Mouse (Mus musculus): ENCODE data around the gene Glb1l2. TPM values are rescaled to one million over a fixed set of nuclear protein-coding genes. Genes with fewer than 3 reads are reported as not detected.
A peak's percentile ranks its signal among the peaks of the same experiment; 100 is the strongest.

The Glb1l2 gene
- under 1 TPM; 0.21 to 0.97 TPM for total RNA-seq (2021)

DNA sequence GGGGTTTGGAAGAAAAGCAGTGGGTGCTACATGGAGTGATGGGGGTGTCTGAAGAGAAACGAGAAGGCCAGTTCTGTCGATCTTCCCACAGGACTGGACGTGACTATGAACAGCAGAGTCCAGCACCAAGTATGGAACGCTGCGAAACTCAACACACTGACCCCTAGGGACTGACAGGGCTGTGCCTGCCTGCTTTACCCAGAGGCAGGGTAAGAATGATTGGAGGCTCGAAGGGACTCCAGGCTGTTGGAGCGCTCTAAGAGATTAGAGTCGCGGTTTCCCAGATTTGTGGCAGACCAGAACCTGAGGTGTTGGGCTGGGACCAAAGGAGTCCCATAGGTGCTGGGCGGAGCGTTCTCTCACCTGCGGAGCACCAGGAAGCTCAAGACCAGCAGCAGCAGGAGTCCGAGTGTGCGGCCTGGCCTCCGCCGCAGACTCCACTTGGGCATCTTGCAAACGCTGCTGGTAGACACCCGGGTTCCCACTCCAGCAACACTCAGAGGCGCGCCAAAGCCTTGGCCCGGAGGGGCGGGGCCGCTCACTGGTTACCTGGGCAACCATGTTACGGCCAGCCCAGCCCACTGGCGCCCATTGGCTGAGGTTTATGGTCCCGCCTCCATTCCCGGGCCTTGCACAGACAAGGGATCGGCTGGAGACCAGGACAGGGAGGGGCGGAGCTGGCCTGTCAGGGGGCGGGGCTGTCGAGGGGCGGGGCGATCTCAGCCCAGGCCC is at the start of gene Glb1l2:
Gene Glb1l2 (minus strand): TSS at position 534 of the 732 bp plus-strand sequence.
- peak; percentile 86 to 94 for DNase-seq (ENCODE audit: extremely low spot score in 1 of 2, low spot score in 2 of 2)
- intact Hi-C loops (cut with DNase I), result no loop called here

DNA sequence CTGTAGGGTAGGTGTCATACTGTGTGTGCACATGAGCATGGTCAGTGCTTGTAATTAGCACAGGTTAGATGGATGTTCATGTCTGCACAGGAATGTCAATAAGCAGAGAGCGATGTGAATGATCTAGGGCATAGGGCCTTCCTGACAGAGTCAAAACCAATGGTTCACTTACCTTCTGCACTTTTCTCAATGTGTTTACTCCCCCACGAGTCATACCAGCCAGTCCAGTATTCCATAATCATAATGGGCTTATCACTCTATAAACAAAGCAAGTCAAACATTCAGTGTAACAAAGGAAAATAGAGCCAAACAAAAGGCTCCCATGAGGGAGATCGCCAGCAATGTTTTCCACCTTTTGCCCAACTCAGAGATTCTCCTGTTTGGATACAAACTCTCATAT is 24.8 kb upstream of the Glb1l2 start:
- intact Hi-C loops (cut with DNase I), result no loop called here
- DNase-seq (ENCODE audit: extremely low spot score in 1 of 2, low spot score in 2 of 2), result no peak

DNA sequence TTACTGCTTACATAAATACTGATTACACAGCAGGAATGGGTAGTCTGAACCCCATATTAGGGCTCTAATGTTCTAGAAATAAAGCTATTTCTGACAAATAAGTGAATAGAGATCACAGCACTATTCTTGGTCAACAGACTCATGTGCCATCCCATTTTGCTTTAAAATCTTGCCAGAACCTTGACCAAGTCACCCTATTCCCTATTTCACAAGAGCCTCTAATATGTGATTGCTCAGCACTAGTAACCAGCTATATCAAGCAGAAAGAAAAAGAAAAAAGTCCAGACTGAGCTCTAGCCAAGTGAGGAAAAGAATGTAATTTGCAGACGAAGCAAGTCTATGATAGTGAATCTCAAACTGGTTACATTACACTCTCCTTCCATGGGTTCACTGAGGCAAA is 13.7 kb upstream of the Glb1l2 start:
- DNase-seq (ENCODE audit: extremely low spot score in 1 of 2, low spot score in 2 of 2), result no peak
- intact Hi-C loops (cut with DNase I), result no loop called here

DNA sequence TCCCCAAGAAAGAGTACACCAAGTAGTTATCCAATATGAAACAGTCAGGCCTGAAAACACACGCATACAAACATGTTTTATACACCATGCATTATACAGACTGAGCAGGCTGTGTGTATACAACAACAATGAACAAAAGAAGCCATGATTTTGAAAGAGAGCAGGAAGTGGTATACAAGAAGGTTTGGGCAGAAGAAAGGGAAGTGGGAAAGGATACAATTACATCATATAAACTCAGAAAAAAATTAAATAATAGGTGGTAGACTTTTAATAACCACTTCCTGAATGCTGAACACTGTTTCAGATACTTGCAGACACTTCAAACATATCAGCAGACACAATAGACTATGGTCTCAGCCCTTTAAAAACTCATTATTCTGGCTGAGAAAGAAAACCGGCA is 2.5 kb upstream of the Glb1l2 start:
- DNase-seq (ENCODE audit: extremely low spot score in 1 of 2, low spot score in 2 of 2), result no peak
- intact Hi-C loops (cut with DNase I), result no loop called here

DNA sequence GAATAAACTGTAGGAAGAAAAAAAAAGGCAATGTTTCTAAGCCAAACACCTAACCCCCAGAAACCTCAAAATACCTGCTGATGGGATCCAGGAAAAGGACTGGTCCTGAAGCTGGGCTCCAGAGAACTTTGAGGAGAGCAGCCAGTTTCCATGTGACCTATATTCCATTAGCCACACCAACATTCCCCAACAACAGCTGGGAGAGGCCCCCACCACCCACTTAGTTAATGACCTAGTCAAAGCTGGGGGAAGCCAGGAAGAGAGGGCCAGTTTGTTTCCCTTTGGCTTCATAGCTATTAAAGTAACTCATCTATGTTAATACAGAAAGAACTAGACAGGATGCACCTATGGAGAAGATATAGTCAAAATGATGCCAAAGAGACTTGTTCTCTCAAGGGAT is 1.9 kb downstream of the Glb1l2 start:
- DNase-seq (ENCODE audit: extremely low spot score in 1 of 2, low spot score in 2 of 2), result no peak
- intact Hi-C loops (cut with DNase I), result no loop called here

DNA sequence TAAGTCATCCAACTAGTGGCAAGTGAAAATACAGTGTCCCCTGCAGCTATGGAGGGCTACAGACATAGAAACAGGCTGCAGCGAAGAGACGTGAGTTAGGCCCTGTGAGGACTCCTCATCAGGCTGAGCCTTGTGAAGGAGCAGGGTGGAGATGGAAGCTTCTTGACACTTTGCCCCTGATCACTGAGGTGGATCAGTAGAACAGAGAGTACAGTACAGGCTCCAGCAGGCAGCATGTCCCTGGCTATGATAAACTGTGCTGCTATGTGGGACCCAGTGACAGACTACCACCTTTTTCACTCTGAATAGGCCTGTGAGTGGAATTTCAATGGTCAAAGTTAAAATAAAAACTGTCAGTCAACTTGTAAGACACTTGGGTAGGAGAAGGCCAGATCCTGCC is 5.9 kb downstream of the Glb1l2 start:
- DNase-seq (ENCODE audit: extremely low spot score in 1 of 2, low spot score in 2 of 2), result no peak
- intact Hi-C loops (cut with DNase I), result no loop called here

DNA sequence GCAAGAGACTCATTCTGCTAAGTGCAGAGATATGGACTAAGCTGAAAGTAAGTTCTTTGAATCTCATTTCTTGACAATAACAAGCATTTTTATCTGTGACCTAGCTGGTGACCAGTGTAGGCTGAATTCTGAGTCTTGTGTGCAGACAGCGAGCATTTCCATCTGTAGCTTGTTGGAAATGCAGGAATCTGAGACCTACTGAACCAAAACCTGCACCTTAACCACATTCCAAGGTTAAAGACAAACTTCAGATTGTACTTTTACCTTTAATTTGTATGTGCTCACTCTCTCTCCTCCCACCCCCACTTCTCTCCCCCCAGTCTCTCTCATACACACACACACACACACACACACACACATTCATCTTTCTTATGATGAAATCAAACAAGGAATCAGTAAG is 7.5 kb downstream of the Glb1l2 start:
- intact Hi-C loops (cut with DNase I), result no loop called here
- no peak for DNase-seq (ENCODE audit: extremely low spot score in 1 of 2, low spot score in 2 of 2)

DNA sequence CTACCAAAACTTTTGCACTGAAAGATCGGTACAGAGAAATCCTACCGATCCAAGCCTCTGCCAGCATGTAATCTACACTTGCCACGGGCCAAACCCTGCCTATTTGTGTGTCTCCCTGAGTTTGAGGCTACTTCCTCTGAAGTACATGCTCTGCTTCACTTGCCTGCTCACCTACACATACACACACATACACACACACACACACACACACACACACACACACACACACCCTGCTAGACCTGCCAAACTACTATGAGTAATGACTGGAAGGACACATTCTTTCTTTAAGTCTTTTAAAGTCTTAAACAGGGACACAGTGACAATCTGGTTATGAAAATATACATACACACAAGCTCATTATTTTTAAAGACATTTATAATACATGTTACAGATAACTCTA is 8.1 kb downstream of the Glb1l2 start:
- intact Hi-C loops (cut with DNase I), result no loop called here
- no peak for DNase-seq (ENCODE audit: extremely low spot score in 1 of 2, low spot score in 2 of 2)

DNA sequence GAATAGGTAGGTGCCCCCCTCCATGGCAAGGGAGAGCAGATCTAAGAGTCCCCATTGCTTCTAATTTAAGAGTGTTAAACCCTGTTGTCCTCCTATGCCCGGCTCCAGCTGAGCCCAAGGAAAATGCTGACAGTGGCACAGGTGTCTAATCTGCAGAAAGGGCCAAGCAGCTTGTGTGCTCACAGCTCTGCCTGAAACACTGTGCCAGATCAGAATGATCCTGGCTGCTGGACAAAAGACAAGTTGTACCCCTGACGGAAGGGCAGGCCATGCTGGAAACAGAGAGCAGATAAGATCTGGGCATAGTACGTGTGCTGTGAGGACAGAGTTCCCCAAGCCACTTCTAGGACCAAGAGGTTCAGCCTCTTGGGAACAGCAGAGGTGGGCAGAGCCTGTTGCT is 13.4 kb downstream of the Glb1l2 start:
- intact Hi-C loops (cut with DNase I), result no loop called here
- DNase-seq (ENCODE audit: extremely low spot score in 1 of 2, low spot score in 2 of 2), result no peak

DNA sequence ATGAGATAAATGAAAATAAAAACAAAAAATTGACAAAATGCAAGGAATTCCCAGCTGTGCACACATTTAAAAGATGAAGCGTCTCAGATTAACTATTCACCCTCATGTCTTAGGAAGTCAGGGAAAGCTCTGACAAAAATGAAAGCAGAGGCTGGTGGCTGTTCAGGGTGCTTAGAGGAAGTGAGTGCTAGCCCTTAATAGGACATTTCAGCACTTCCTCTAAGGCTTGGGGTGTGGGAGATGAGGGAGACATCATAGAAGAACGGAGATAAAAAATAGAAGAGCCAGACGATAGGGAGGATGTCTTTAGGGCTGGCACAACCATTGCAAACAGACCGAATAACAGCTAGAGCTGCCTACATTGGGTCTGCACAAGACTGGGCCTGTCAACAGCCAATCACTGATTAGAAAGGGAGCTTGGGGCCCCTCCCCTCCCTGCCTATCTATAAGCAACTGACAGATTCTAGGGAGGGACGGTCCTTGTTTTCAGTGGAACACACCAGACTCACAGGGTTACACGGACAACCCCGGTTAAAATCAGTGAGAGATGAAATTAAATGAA is 22.8 kb downstream of the Glb1l2 start:
- intact Hi-C loops (cut with DNase I), result no loop called here
- DNase-seq (ENCODE audit: extremely low spot score in 1 of 2, low spot score in 2 of 2), result no peak

DNA sequence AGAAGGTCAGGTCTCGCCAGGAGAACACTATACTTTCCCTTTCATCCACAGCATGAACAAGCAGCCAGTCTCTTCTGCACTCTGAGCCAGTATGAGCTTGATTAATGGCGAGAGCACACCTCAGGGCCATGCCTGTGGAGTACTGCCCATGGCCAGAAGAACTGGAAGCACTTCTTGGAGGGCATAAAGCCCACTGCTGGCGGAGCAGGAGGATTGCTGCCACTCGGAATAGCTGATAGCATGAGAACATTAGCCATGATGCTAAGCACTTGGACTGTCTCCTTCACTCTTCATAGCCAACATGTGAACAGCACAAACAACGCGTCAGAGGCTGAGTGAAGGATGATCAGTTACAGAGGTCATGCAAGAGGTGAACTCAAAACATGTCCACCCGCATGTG is 27.8 kb downstream of the Glb1l2 start:
- DNase-seq (ENCODE audit: extremely low spot score in 1 of 2, low spot score in 2 of 2), result no peak
- intact Hi-C loops (cut with DNase I), result loop anchor here (5.0 to 10.0 kb wide), 3 partner anchors 886 to 1464 kb away; no protein-coding TSS in a partner anchor

DNA sequence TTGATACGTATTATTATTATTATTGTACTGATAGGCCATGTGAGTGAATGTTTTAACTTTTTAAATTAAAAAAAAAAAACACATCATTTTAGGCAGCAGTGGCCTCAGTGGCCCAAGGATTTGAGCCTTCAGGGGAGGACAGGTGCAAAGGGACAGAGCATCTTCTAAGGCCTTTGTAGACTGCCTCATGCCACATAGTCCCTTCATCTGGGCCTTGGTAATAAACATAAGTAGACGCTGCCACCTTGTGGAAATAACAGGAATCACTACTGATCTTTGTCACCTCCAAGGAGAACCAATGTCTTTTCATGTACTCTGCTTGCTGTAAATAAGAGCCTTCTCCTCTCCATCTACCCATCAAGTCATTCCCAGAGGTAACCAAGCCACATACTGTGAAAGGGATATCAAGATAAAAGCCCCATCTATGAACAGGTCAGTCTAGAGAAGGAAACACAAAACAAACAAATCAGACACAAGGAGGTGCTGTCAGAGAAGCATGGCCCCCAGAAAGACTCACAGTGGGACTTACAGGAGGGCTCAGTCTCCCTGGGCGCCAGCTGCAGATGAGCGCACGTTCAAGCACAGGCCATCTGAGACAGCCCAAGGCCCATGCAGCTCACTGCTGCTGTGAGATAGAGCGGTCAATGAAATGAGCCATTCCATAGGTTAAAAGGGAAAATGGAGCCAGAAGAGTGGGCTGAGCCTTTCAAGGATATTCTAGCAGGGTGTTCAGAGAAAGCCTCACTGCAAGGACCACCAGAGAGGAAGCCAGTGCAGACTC is 30.0 kb downstream of the Glb1l2 start:
- peak in 1 of 2 experiments; percentile 77 for DNase-seq (ENCODE audit: extremely low spot score in 1 of 2, low spot score in 2 of 2)
- intact Hi-C loops (cut with DNase I), result loop anchor here (2.0 to 10.0 kb wide), 4 partner anchors 884 to 1462 kb away; no protein-coding TSS in a partner anchor

DNA sequence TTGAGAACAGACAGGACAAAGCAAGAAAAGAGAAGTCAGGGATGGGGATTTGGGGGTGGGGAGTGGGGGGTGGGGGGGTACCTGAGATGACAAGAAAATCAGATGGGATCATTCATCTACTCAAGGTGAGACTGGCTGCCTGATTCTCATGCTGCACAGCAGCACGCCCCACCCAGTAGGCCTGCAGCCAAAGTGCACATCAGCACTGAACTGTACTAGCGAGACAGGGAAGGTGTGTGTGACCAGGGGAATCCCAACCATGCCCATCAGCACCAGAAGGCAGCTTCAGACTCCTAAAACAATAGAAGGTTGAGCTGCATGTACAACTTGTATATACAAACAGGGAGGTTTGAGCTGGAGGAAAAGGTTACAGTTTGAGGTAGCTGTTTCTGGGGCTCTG is 30.6 kb downstream of the Glb1l2 start:
- no peak for DNase-seq (ENCODE audit: extremely low spot score in 1 of 2, low spot score in 2 of 2)
- intact Hi-C loops (cut with DNase I), result loop anchor here (2.0 to 10.0 kb wide), 4 partner anchors 883 to 1461 kb away; no protein-coding TSS in a partner anchor

DNA sequence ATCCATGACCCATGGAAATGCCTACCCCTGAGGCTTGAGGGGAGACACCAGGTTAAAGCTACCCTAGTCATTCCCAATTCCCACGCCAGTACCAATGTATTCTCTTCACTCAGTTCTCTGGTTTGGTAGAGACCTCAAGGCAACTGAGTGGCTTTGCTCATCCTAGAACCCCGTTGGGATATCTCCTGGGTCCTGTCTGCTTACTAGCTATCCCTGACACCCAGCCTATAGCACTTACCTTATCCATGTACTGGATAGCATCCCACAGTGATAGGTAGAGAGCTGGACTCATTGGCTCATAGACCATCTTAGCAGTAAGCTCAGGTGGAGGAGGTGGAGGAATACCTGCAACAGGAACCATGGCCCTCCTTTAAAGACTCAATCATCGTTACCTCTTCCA is 38.1 kb downstream of the Glb1l2 start:
- DNase-seq (ENCODE audit: extremely low spot score in 1 of 2, low spot score in 2 of 2), result no peak
- intact Hi-C loops (cut with DNase I), result no loop called here

DNA sequence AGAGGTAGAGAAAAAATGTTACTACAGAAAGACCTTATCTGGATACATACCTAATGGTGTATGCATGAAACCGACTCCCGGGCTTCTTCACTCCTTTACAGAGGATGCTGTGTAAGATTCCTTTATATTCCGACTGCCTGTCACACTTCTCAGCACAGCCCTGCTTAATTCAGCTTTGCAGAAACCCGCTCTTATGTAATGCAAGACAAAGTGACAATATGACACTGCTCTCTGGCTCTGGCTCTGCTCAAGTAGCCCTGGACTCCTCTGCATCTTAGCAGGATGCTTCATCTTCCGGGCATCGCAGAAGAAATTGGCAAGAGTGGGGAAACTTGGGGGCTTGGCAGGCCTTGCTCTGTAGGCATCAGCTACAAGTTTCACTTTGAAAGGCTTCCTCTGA is 43.8 kb downstream of the Glb1l2 start:
- DNase-seq (ENCODE audit: extremely low spot score in 1 of 2, low spot score in 2 of 2), result no peak
- intact Hi-C loops (cut with DNase I), result loop anchor here (5.0 kb wide), 1 partner anchor 865 kb away; no protein-coding TSS in a partner anchor

DNA sequence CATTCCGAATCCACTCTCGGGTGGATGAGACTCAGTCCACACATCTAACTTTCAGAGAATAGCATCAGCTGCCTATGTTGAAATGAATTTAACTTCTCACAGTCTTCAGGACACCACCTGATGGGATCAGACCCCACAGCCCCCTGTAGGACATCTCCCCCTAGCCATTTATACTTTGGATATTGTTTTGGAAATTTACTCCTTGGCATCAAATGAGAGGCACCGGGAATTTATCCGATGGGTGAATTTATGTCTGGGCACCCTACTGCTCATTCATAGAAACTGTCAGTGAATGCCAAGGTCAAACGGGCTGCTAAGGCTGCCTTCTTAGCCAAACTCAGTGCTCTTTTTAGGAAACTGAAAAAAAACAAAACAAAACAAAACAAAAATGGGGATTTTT is 45.7 kb downstream of the Glb1l2 start:
- DNase-seq (ENCODE audit: extremely low spot score in 1 of 2, low spot score in 2 of 2), result no peak
- intact Hi-C loops (cut with DNase I), result loop anchor here (5.0 kb wide), 1 partner anchor 863 kb away; no protein-coding TSS in a partner anchor

DNA sequence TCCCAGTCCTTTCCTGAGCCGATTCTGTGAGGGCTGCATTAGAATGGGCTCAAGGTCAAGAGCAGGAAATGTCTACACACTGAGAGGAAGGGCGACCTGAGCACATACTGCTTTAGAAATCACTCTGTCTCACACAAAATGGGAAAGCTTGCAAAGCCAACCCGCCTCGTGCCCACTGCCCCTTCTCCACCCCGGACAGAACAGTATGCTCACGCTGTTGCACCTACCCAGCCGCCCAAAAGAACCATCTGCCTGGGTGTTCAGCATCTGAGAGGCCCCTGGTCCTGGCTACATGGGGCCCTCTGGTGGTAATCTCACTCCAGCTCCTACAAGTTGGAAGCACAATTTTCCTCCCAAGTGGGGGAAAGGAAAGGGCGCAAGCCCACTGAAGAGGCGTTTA is 46.2 kb downstream of the Glb1l2 start:
- intact Hi-C loops (cut with DNase I), result loop anchor here (5.0 kb wide), 1 partner anchor 863 kb away; no protein-coding TSS in a partner anchor
- peak; percentile 64 to 69 for DNase-seq (ENCODE audit: extremely low spot score in 1 of 2, low spot score in 2 of 2)

DNA sequence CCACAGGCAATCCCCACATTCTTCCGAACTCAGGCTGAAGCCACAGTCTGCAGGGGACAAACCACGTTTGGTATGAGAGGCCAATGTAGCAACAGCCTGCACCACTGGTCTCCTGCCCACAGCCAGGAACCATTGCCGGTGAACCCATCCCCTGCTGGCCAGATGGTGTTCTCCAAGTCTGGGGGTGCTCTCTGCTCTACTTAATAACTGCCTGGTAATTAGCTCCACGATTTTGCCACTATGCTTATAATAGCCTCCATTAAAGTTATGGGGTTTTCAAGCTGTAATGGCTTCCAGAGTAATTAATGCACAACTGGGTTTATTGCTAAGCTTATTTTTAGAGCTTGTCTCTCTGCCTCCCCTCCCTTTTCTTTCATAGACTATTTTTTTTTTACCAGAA is 57.4 kb downstream of the Glb1l2 start:
- intact Hi-C loops (cut with DNase I), result no loop called here
- DNase-seq (ENCODE audit: extremely low spot score in 1 of 2, low spot score in 2 of 2), result no peak

DNA sequence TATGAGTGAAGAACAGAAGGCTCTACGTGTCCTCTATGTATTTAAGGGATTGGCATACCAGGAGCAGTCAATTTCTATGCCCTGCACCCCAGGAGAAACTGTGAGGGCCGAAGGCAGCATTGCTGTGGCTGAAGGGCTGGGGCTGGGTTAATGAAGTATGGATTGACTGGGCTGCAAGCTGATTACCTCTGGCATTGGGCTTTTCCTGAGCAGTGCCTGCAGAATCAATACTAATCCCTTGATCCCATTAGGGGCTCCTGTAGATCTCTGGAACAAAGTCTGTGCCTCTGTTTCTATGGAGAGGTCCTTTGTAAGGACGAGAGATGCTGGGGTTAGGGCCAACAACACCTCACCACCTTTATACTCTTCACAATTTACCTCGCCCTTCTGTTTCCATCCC is 59.1 kb downstream of the Glb1l2 start:
- no peak for DNase-seq (ENCODE audit: extremely low spot score in 1 of 2, low spot score in 2 of 2)
- intact Hi-C loops (cut with DNase I), result no loop called here

DNA sequence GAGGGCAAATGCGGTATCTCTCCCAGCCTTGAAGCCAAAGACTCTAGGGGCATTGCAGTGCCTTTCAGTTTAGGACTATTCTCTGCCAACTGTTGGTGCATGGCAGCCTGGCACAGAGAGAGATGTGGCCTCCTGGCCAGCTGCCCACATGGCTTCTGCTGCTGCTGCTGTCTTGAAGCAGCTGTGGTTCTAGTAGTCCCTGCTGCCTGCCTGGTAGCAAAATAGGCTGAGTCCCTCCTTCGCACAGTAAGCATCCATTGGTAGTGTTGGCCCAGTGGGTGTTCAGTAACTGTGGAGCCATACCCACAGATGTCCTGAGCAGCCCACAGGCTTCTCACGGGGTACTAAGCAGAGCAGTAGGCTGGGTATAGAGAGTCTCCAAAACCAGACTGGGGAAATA is 63.5 kb downstream of the Glb1l2 start:
- intact Hi-C loops (cut with DNase I), result no loop called here
- peak in 1 of 2 experiments; percentile 57 for DNase-seq (ENCODE audit: extremely low spot score in 1 of 2, low spot score in 2 of 2)
